Mouse (Mus musculus) liver, adult 2 months (tissue): Measurements from ENCODE around the gene Pde7b.

ENCODE experiments used
- CTCF ChIP-seq: fragments of 200-500 bp; IDR thresholded peaks from 2 replicates; pipeline ENCODE4 v1.5.1; 2011; ENCODE audit warnings: low read depth, low read length, control low read depth
- POLR2A ChIP-seq: fragments of 200-500 bp; IDR thresholded peaks from 2 replicates; pipeline ENCODE4 v1.6.1; 2011; ENCODE audit warnings: low read length, control low read depth; ENCODE audit not compliant: insufficient read depth; ENCODE audit errors: extremely low read depth

DNA sequence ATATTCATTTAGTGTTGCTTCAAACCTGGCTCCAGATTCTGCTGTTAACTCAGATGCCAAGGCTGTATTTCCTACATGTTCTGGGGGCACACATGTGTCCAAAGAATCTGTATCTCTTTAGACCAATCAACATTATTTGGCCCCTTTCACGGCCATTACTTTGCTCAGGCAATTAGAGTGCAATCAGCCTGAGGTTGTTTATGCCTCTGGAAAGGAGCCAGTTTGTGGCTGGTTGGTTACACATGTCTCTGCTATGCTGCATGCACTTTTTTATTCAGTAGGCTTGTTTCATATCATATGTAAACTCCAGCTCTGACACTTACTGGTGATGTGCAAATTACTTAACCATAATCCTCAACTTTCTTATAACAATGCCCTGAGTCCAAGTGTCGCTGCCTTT is 287.9 kb downstream of the Pde7b start:
- TF ChIP-seq POLR2A (no peak), CTCF (no peak)
